Mouse (Mus musculus) adrenal gland, adult 18-20 months (tissue): Measurements from ENCODE around the gene Slfn3. TPM values are rescaled to one million over a fixed set of nuclear protein-coding genes. Genes with fewer than 3 reads are reported as not detected.
"Not testable (repeated sequence)": the region's sequence is repeated elsewhere in the genome, so short reads cannot be mapped to it uniquely, and the experiment has no call there.

Source experiments
- DNase-seq, 2 experiments: peaks; one replicate each; pipeline ENCODE4 v3.0.0; 2021 to 2022; ENCODE audit warnings: low spot score in 2 of 2
- long read RNA-seq, 2 experiments: library from polyadenylated mRNA; stranded (forward); transcript quantifications; one replicate each; pipeline ENCODE4 v2.0.0; 2021
- total RNA-seq, 2 experiments: library from RNA; stranded (reverse); gene quantifications; 1 replicate in 1 of 2; 2 replicates in 1 of 2; pipeline ENCODE4 v1.2.3; 2021

Gene Slfn3
- 1 to 10 TPM; 3.9 to 4.6 TPM for total RNA-seq
- long read RNA-seq, experiment 1 = 0 reads
- long read RNA-seq, experiment 2 = 0 reads

GRCm38 (mm10) chr11:83191134-83191893, at the start of gene Slfn3:
Gene Slfn3, plus strand, starts transcription at chr11:83191330.
- peak; percentile 7 to 24 for DNase-seq

GRCm38 (mm10) chr11:83148939-83149338, 42.2 kb upstream of the Slfn3 start:
- DNase-seq = not testable (repeated sequence)

GRCm38 (mm10) chr11:83174948-83175539, 16.1 kb upstream of the Slfn3 start, which contains the start of gene Slfn4:
Gene Slfn4, plus strand, starts transcription at chr11:83175186.
- no peak for DNase-seq

- DNase-seq = no peak
Observed at GRCm38 (mm10) chr11:83192001-83192400, 871 bp downstream of the Slfn3 start.

GRCm38 (mm10) chr11:83205002-83205401, 13.9 kb downstream of the Slfn3 start:
- DNase-seq = no peak

- no peak for DNase-seq
Observed at GRCm38 (mm10) chr11:83216119-83216518, 25.0 kb downstream of the Slfn3 start.

GRCm38 (mm10) chr11:83221328-83221877, 30.3 kb downstream of the Slfn3 start:
- DNase-seq = no peak

- DNase-seq = no peak
Observed at GRCm38 (mm10) chr11:83223367-83223766, 32.2 kb downstream of the Slfn3 start.

- not testable (repeated sequence) for DNase-seq
Observed at GRCm38 (mm10) chr11:83223793-83224192, 32.7 kb downstream of the Slfn3 start.

- DNase-seq = no peak
Observed at GRCm38 (mm10) chr11:83224217-83224616, 33.1 kb downstream of the Slfn3 start.

- no peak for DNase-seq
Observed at GRCm38 (mm10) chr11:83224750-83225149, 33.6 kb downstream of the Slfn3 start.

- no peak for DNase-seq
Observed at GRCm38 (mm10) chr11:83225371-83225960, 34.3 kb downstream of the Slfn3 start.

GRCm38 (mm10) chr11:83227926-83228723, 37.0 kb downstream of the Slfn3 start:
- DNase-seq = no peak

- no peak for DNase-seq
Observed at GRCm38 (mm10) chr11:83230966-83231365, 39.8 kb downstream of the Slfn3 start.

- DNase-seq = not testable (repeated sequence)
Observed at GRCm38 (mm10) chr11:83233621-83234020, 42.5 kb downstream of the Slfn3 start.

GRCm38 (mm10) chr11:83237390-83237789, 46.3 kb downstream of the Slfn3 start:
- DNase-seq = not testable (repeated sequence)

- no peak for DNase-seq
Observed at GRCm38 (mm10) chr11:83238389-83238788, 47.3 kb downstream of the Slfn3 start.

GRCm38 (mm10) chr11:83239811-83240210, 48.7 kb downstream of the Slfn3 start:
- DNase-seq = no peak

GRCm38 (mm10) chr11:83257211-83257610, 66.1 kb downstream of the Slfn3 start:
- DNase-seq = peak in 1 of 2 experiments; percentile 50

GRCm38 (mm10) chr11:83262673-83263072, 71.5 kb downstream of the Slfn3 start:
- DNase-seq = no peak

- DNase-seq = no peak
Observed at GRCm38 (mm10) chr11:83263146-83263545, 72.0 kb downstream of the Slfn3 start.
